Mouse (Mus musculus): ENCODE data around the gene Dab2ip.

GRCm38 (mm10) chr2:35689881-35690280 lies 131.8 kb downstream of the Dab2ip start:
- TF ChIP-seq CTCF (IDR thresholded peaks at IDR 0.05) (no peak), EP300 (IDR thresholded peaks at IDR 0.05; ENCODE audit: insufficient read depth, low read depth, low read length) (no peak)
